Mouse (Mus musculus) limb, embryonic 10.5 days (tissue): Measurements from ENCODE around the gene Tjp2. TPM values are rescaled to one million over a fixed set of nuclear protein-coding genes. Genes with fewer than 3 reads are reported as not detected.

Experiments
- DNase-seq: peaks from one replicate; pipeline ENCODE4 v3.0.0-alpha.2; 2017; ENCODE audit warnings: low spot score
- H3K27ac ChIP-seq: fragments of 300-500 bp; sonication (generic); 2 replicates; pipeline ENCODE4 v1.5.1; 2016; ENCODE audit warnings: mild to moderate bottlenecking
- H3K27me3 ChIP-seq: fragments of 300-500 bp; sonication (generic); 2 replicates; pipeline ENCODE4 v1.6.1; 2016; ENCODE audit warnings: low read depth, mild to moderate bottlenecking; ENCODE audit not compliant: poor library complexity, severe bottlenecking
- H3K36me3 ChIP-seq: fragments of 300-500 bp; sonication (generic); 2 replicates; pipeline ENCODE4 v1.6.1; 2016; ENCODE audit warnings: mild to moderate bottlenecking, moderate library complexity
- H3K4me1 ChIP-seq: fragments of 300-500 bp; sonication (generic); 2 replicates; pipeline ENCODE4 v1.6.1; 2016
- H3K4me3 ChIP-seq: fragments of 300-500 bp; sonication (generic); 2 replicates; pipeline ENCODE4 v1.5.1; 2016; ENCODE audit warnings: mild to moderate bottlenecking, moderate library complexity
- H3K9me3 ChIP-seq: fragments of 300-500 bp; sonication (generic); replicated peaks from 2 replicates; pipeline ENCODE4 v1.6.1; 2016; ENCODE audit warnings: mild to moderate bottlenecking
- WGBS: fragments of 180-500 bp; shearing (Covaris S2); methylation state at CpG from one replicate; pipeline ENCODE4 v1.1.7; 2016; 5-methylcytosine and 5-hydroxymethylcytosine counted together
- polyA plus RNA-seq: library from polyadenylated mRNA; unstranded; fragments of >200 nt; fragmentation: Nextera tagmentation; extraction: Ambion mirVana; gene quantifications from 2 replicates; pipeline ENCODE4 v1.2.1, GENCODE M21; 2016

Gene Tjp2
- polyA plus RNA-seq, 1 experiment from 2014 or later, result 35.2 TPM

GRCm38 (mm10) chr19:24217851-24218250 is 7.0 kb downstream of the Tjp2 start:
- Histone ChIP-seq H3K27ac (no peak overlapping the region), H3K4me3 (no peak overlapping the region), H3K9me3 (no peaks in the 10 kb centered on the region), H3K27me3 (peaks cover 4% of the 10 kb centered on the region), H3K36me3 (no peaks in the 10 kb centered on the region), H3K4me1 (peaks cover 32% of the 10 kb centered on the region)
- DNase-seq, result no peak

DNA sequence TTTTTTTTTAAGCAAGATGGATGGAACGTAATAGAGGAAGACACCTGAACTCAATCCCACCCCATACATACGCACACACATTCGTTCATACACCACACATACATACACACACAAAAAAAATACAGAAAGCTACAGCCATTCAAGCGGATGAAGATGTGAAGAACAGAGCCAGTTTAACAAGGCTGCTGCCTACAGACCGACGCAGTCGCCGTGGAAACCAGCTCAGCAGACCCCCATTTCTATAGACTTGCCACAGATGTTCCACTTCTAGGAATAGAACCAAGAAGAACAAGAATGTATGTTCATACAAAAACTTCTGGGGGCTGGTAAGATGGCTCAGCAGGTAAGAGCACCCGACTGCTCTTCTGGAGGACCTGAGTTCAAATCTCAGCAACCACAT is 8.1 kb downstream of the Tjp2 start:
- H3K4me1 ChIP-seq, result peaks cover 33% of the 10 kb centered on the region
- no peak overlapping the region for H3K27ac ChIP-seq
- WGBS, result 93% methylated on average over 9 of the region's 9 CpGs
- H3K27me3 ChIP-seq, result no peaks in the 10 kb centered on the region
- H3K4me3 ChIP-seq, result no peak overlapping the region
- no peak for DNase-seq
- H3K9me3 ChIP-seq, result no peaks in the 10 kb centered on the region
- no peaks in the 10 kb centered on the region for H3K36me3 ChIP-seq

DNA sequence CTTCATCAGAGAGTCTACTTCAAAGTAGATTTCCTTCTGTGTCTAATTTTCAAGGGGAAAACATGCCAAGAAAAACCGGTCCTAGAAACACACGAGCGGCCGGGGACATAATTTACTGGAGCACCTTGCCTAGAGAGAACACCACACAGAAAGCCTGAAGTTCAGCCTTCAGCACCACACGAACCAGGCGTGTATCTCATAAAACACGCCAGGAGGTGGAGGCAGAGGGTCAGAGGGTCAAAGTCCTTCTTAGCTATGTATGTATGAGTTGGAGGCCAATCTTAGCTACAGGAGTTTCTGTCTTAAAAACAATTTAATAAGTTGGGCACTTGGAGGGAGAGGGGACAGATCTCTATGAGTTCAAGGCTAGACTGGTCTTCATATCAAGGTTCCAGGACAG is 9.9 kb downstream of the Tjp2 start:
- Histone ChIP-seq H3K36me3 (no peaks in the 10 kb centered on the region), H3K4me3 (no peak overlapping the region), H3K9me3 (no peaks in the 10 kb centered on the region), H3K4me1 (peaks cover 30% of the 10 kb centered on the region), H3K27me3 (no peaks in the 10 kb centered on the region), H3K27ac (no peak overlapping the region)
- no peak for DNase-seq
- 83% methylated on average over 7 of the region's 7 CpGs for WGBS

- H3K4me3 ChIP-seq, result no peak overlapping the region
- WGBS, result 36% methylated on average over 7 of the region's 7 CpGs
- H3K27ac ChIP-seq, result 0 out of 2 replicates have a peak overlapping the region, but pooled peaks have one; percentile 17
- no peak for DNase-seq
- H3K9me3 ChIP-seq, result no peaks in the 10 kb centered on the region
- no peaks in the 10 kb centered on the region for H3K27me3 ChIP-seq
- H3K4me1 ChIP-seq, result peaks cover 18% of the 10 kb centered on the region
- no peaks in the 10 kb centered on the region for H3K36me3 ChIP-seq
Measured at GRCm38 (mm10) chr19:24213299-24213698, 11.5 kb downstream of the Tjp2 start.

- Histone ChIP-seq H3K9me3 (no peaks in the 10 kb centered on the region), H3K27ac (0 out of 2 replicates have a peak overlapping the region, but pooled peaks have one; percentile 17), H3K4me1 (peaks cover 18% of the 10 kb centered on the region), H3K4me3 (no peak overlapping the region), H3K36me3 (no peaks in the 10 kb centered on the region), H3K27me3 (no peaks in the 10 kb centered on the region)
- DNase-seq, result no peak
- WGBS, result 91% methylated on average over 12 of the region's 12 CpGs
Measured at GRCm38 (mm10) chr19:24212552-24213249, 12.1 kb downstream of the Tjp2 start.

- DNase-seq, result no peak
- Histone ChIP-seq H3K36me3 (no peaks in the 10 kb centered on the region), H3K4me1 (peaks cover 18% of the 10 kb centered on the region), H3K4me3 (no peak overlapping the region), H3K27me3 (no peaks in the 10 kb centered on the region), H3K9me3 (no peaks in the 10 kb centered on the region), H3K27ac (no peak overlapping the region)
- WGBS, result 84% methylated on average over 10 of the region's 10 CpGs
Measured at GRCm38 (mm10) chr19:24211168-24211567, 13.7 kb downstream of the Tjp2 start.

DNA sequence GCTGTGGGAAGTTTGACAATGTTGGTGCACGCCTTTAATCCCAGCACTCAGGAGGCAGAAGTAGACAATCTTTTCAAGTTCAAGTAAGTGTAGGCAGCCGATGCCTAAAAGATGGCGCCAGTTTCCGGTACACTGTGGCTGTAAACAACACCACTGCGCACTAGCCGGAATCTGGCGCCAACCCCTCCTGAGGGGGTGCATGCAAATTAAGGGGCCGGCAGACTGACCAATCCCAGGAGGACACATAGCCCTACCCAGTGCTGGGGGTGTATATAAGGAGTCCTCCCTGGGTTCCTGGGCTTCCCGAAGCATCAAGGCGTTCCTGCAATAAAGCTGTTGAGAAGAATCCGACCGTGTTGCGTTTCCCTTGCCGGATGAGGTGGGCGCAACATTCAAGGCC is 15.3 kb downstream of the Tjp2 start:
- Histone ChIP-seq H3K9me3 (no peaks in the 10 kb centered on the region), H3K27ac (no peak overlapping the region), H3K4me1 (peaks cover 15% of the 10 kb centered on the region), H3K27me3 (no peaks in the 10 kb centered on the region), H3K36me3 (no peaks in the 10 kb centered on the region), H3K4me3 (no peak overlapping the region)
- 94% methylated on average over 15 of the region's 15 CpGs for WGBS
- DNase-seq, result no peak

GRCm38 (mm10) chr19:24207967-24208366 is 16.9 kb downstream of the Tjp2 start:
- H3K4me3 ChIP-seq, result no peak overlapping the region
- no peaks in the 10 kb centered on the region for H3K9me3 ChIP-seq
- no peaks in the 10 kb centered on the region for H3K36me3 ChIP-seq
- H3K27me3 ChIP-seq, result no peaks in the 10 kb centered on the region
- WGBS, result 83% methylated on average over 1 of the region's 1 CpGs
- DNase-seq, result no peak
- peaks cover 8% of the 10 kb centered on the region for H3K4me1 ChIP-seq
- no peak overlapping the region for H3K27ac ChIP-seq

- Histone ChIP-seq H3K27me3 (no peaks in the 10 kb centered on the region), H3K9me3 (no peaks in the 10 kb centered on the region), H3K4me3 (no peak overlapping the region), H3K27ac (no peak overlapping the region), H3K36me3 (no peaks in the 10 kb centered on the region), H3K4me1 (peaks cover 15% of the 10 kb centered on the region)
- WGBS, result 67% methylated on average over 1 of the region's 1 CpGs
- DNase-seq, result no peak
Measured at GRCm38 (mm10) chr19:24205001-24205400, 19.8 kb downstream of the Tjp2 start.

- Histone ChIP-seq H3K36me3 (no peaks in the 10 kb centered on the region), H3K27me3 (no peaks in the 10 kb centered on the region), H3K27ac (no peak overlapping the region), H3K4me3 (no peak overlapping the region), H3K9me3 (no peaks in the 10 kb centered on the region), H3K4me1 (peaks cover 36% of the 10 kb centered on the region)
- 91% methylated on average over 5 of the region's 5 CpGs for WGBS
- DNase-seq, result no peak
Measured at GRCm38 (mm10) chr19:24201848-24202247, 23.0 kb downstream of the Tjp2 start.

DNA sequence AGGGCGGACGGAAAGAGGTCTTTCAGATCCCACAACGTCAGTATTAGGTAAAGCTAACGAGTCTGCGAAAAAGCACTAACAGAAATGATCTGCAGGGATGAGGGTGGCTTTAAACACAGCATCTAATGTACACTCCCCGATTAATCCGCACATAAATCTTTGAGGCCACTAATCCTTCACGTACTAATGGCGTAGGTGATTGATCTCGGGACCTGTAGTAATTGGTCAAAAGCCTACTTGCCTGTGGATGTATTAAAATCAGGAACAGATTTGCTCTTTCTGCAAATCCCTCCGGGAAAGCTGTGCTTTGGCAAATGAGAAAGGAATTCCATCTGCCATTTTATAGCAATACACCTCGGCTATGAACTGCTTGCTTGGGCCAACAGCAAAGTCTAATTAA is 24.3 kb downstream of the Tjp2 start:
- peak overlapping the region; percentile 24 for H3K4me3 ChIP-seq
- WGBS, result 27% methylated on average over 12 of the region's 12 CpGs
- peak; percentile 49 for DNase-seq
- peak overlapping the region; percentile 42; the same call in 1 of the 2 replicates for H3K27ac ChIP-seq
- no peaks in the 10 kb centered on the region for H3K27me3 ChIP-seq
- no peaks in the 10 kb centered on the region for H3K9me3 ChIP-seq
- peaks cover 36% of the 10 kb centered on the region for H3K4me1 ChIP-seq
- H3K36me3 ChIP-seq, result no peaks in the 10 kb centered on the region

- Histone ChIP-seq H3K4me1 (peaks cover 36% of the 10 kb centered on the region), H3K36me3 (no peaks in the 10 kb centered on the region), H3K4me3 (no peak overlapping the region), H3K27me3 (no peaks in the 10 kb centered on the region), H3K27ac (no peak overlapping the region), H3K9me3 (no peaks in the 10 kb centered on the region)
- DNase-seq, result no peak
- 60% methylated on average over 11 of the region's 11 CpGs for WGBS
Measured at GRCm38 (mm10) chr19:24198676-24199303, 26.0 kb downstream of the Tjp2 start.

DNA sequence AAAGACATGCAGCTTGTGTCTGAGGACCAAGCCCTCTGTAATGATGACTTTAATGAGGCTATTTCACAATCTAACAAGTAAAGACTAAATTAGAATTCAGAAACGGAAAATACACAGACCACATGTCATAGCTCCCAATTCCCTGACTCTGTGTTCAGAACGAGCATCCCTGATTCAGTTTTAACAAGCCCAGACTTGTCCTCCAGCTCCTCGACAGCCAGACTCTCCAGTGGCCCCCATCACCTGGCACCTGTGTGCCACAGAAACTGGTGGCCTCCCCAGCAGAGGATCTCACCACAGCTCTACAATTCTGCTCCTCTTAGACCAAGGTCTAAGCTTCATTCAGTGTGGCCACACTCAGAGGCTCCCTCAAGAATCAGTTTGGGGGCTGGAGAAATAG is 27.5 kb downstream of the Tjp2 start:
- 66% methylated on average over 3 of the region's 3 CpGs for WGBS
- H3K27me3 ChIP-seq, result no peaks in the 10 kb centered on the region
- no peaks in the 10 kb centered on the region for H3K9me3 ChIP-seq
- no peak for DNase-seq
- no peak overlapping the region for H3K4me3 ChIP-seq
- H3K27ac ChIP-seq, result no peak overlapping the region
- no peaks in the 10 kb centered on the region for H3K36me3 ChIP-seq
- peaks cover 36% of the 10 kb centered on the region for H3K4me1 ChIP-seq
